In genomic region chr10:79958140-79958816, GRCm38 (mm10) we compare ENCODE assay signal across 8 mouse cellular contexts. TPM values are rescaled to one million over a fixed set of nuclear protein-coding genes. Genes with fewer than 3 reads are reported as not detected.
DNase-seq lines count a peak whose midpoint lies in the region; ATAC-seq and TF ChIP-seq lines count a peak whose summit lies in the region.

No protein-coding gene starts in this region.

- H3K27me3 ChIP-seq in cerebellum, adult 2 months (ENCODE audit: control insufficient read depth, insufficient read depth, low read length), result no peaks in the 10 kb centered on the region
- peaks cover 16% of the 10 kb centered on the region; the same call in 1 of the 2 replicates for H3K27me3 ChIP-seq in hindbrain, embryonic 12.5 days

- peaks cover 17% of the 10 kb centered on the region for H3K36me3 ChIP-seq in hindbrain, embryonic 12.5 days

- no peak overlapping the region for H3K27ac ChIP-seq in cerebellum, adult 2 months (ENCODE audit: insufficient read depth, low read length)
- H3K27ac ChIP-seq in hindbrain, embryonic 12.5 days, result no peak overlapping the region

- ATAC-seq in hindbrain, embryonic 12.5 days (ENCODE audit: low FRiP score), result no peak
- peak; percentile 68 for ATAC-seq in megakaryocyte, adult 5-6 weeks (ENCODE audit: poor library complexity, severe bottlenecking)
- ATAC-seq in inflammation-experienced regulatory T-cells, adult 6 months, result no peak

- H3K9ac ChIP-seq in hindbrain, embryonic 12.5 days, result 0 out of 2 replicates have a peak overlapping the region, but pooled peaks have one; percentile 27

- H3K9me3 ChIP-seq in hindbrain, embryonic 12.5 days (replicated peaks), result no peaks in the 10 kb centered on the region

- H3K4me1 ChIP-seq in cerebellum, adult 2 months (ENCODE audit: control insufficient read depth, insufficient read depth, low read length), result no peaks in the 10 kb centered on the region; the same call in 1 of the 2 replicates
- H3K4me1 ChIP-seq in hindbrain, embryonic 12.5 days, result peaks cover 13% of the 10 kb centered on the region

- TF ChIP-seq POLR2A in cerebellum, adult 2 months (IDR thresholded peaks at IDR 0.05; ENCODE audit: borderline replicate concordance, insufficient read depth, low read length), result no peak

- TF ChIP-seq CTCF in cerebellum, adult 2 months (IDR thresholded peaks at IDR 0.05; ENCODE audit: borderline replicate concordance, insufficient read depth, low read depth, low read length), result peak; percentile 97

- H3K4me2 ChIP-seq in hindbrain, embryonic 12.5 days (replicated peaks), result peak overlapping the region; percentile 27; the same call in 1 of the 2 replicates

- 11% methylated on average over 21 of the region's 21 CpGs for WGBS in cerebellum, adult 2 months
- 11% methylated on average over 21 of the region's 21 CpGs for WGBS in hindbrain, embryonic 12.5 days

- H3K4me3 ChIP-seq in cerebellum, adult 2 months (replicated peaks; ENCODE audit: insufficient read depth, low read depth, low read length), result peak overlapping the region; percentile 3
- no peak overlapping the region for H3K4me3 ChIP-seq in hindbrain, embryonic 12.5 days

- peak; percentile 72 for DNase-seq in T-cell, adult 2 months (ENCODE audit: low spot score)
- peak; percentile 77 to 87 for DNase-seq in cerebellum, adult 2 months
- DNase-seq in frontal cortex, postnatal 14 days (ENCODE audit: low spot score in 2 of 2), result peak; percentile 56 to 69
- DNase-seq in layer of hippocampus, postnatal 36 days, result peak; percentile 68 to 69
- DNase-seq in right cerebral cortex, postnatal 14 days, result peak; percentile 74

RNA-seq across cellular contexts. Expression of gene Wdr18, which starts 1.7 kb away (rescaled TPM):
- polyA plus RNA-seq in cerebellum, adult 2 months (2012; rRNA removed), result 56.2 and 57.4 TPM in 2 replicates
- polyA plus RNA-seq in hindbrain, embryonic 12.5 days (2016; fragmentation: Nextera tagmentation; extraction: Ambion mirVana), result 89.4 and 100 TPM in 2 replicates
- total RNA-seq in layer of hippocampus, postnatal 36 days (2021), result 10 to 100 TPM; 43.2 to 48.2 TPM
- 10.6 and 15.7 TPM in 2 replicates for total RNA-seq in megakaryocyte, adult 5-6 weeks (2015)
- 7.8 TPM in 2 replicates for total RNA-seq in megakaryocyte, adult 5-6 weeks (2017)
- 10 to 100 TPM; 66.6 to 85.2 (median 74.2) TPM for polyA plus RNA-seq in inflammation-experienced regulatory T-cells, adult 6 months (2017; shearing (Covaris generic))

RNA-seq across cellular contexts. Expression of gene Grin3b, which starts 12.2 kb away (rescaled TPM):
- polyA plus RNA-seq in cerebellum, adult 2 months (2012; rRNA removed), result 5.5 and 5.9 TPM in 2 replicates
- polyA plus RNA-seq in hindbrain, embryonic 12.5 days (2016; fragmentation: Nextera tagmentation; extraction: Ambion mirVana), result 0.23 and 0.44 TPM in 2 replicates
- under 1 TPM; 0.10 TPM for total RNA-seq in layer of hippocampus, postnatal 36 days (2021)
- not detected in 2 replicates for total RNA-seq in megakaryocyte, adult 5-6 weeks (2015)
- total RNA-seq in megakaryocyte, adult 5-6 weeks (2017), result 0.18 TPM in 1 of 2 replicates, not detected in the other
- under 1 TPM in 2 of 3 experiments, not detected in 1; 0.16 to 0.20 TPM for polyA plus RNA-seq in inflammation-experienced regulatory T-cells, adult 6 months (2017; shearing (Covaris generic))

RNA-seq across cellular contexts. Expression of gene Tmem259, which starts 25.9 kb away (rescaled TPM):
- polyA plus RNA-seq in cerebellum, adult 2 months (2012; rRNA removed), result 191 and 204 TPM in 2 replicates
- 23.1 and 25.5 TPM in 2 replicates for polyA plus RNA-seq in hindbrain, embryonic 12.5 days (2016; fragmentation: Nextera tagmentation; extraction: Ambion mirVana)
- 100 to 1,000 TPM; 117 to 124 TPM for total RNA-seq in layer of hippocampus, postnatal 36 days (2021)
- 51.6 and 52.2 TPM in 2 replicates for total RNA-seq in megakaryocyte, adult 5-6 weeks (2015)
- total RNA-seq in megakaryocyte, adult 5-6 weeks (2017), result 52.1 and 53.2 TPM in 2 replicates
- polyA plus RNA-seq in inflammation-experienced regulatory T-cells, adult 6 months (2017; shearing (Covaris generic)), result 1 to 10 TPM; 2.0 to 2.5 (median 2.0) TPM

RNA-seq across cellular contexts. Expression of gene Cnn2, which starts 30.1 kb away (rescaled TPM):
- polyA plus RNA-seq in cerebellum, adult 2 months (2012; rRNA removed), result 8.2 and 9.3 TPM in 2 replicates
- polyA plus RNA-seq in hindbrain, embryonic 12.5 days (2016; fragmentation: Nextera tagmentation; extraction: Ambion mirVana), result 178 and 204 TPM in 2 replicates
- 1 to 10 TPM; 5.5 to 6.6 TPM for total RNA-seq in layer of hippocampus, postnatal 36 days (2021)
- total RNA-seq in megakaryocyte, adult 5-6 weeks (2015), result 174 and 175 TPM in 2 replicates
- 286 and 299 TPM in 2 replicates for total RNA-seq in megakaryocyte, adult 5-6 weeks (2017)
- 100 to 1,000 TPM; 672 to 989 (median 979) TPM for polyA plus RNA-seq in inflammation-experienced regulatory T-cells, adult 6 months (2017; shearing (Covaris generic))

RNA-seq across cellular contexts. Expression of gene Arid3a, which starts 31.4 kb away (rescaled TPM):
- 4.7 TPM in 2 replicates for polyA plus RNA-seq in cerebellum, adult 2 months (2012; rRNA removed)
- polyA plus RNA-seq in hindbrain, embryonic 12.5 days (2016; fragmentation: Nextera tagmentation; extraction: Ambion mirVana), result 4.7 and 5.3 TPM in 2 replicates
- 1 to 10 TPM; 4.8 to 5.1 TPM for total RNA-seq in layer of hippocampus, postnatal 36 days (2021)
- 36.7 and 38.7 TPM in 2 replicates for total RNA-seq in megakaryocyte, adult 5-6 weeks (2015)
- total RNA-seq in megakaryocyte, adult 5-6 weeks (2017), result 59.2 and 67.8 TPM in 2 replicates
- 1 to 10 TPM; 2.1 to 3.5 (median 2.4) TPM for polyA plus RNA-seq in inflammation-experienced regulatory T-cells, adult 6 months (2017; shearing (Covaris generic))
